Mouse (Mus musculus): ENCODE results near the gene Elp5.

DNA sequence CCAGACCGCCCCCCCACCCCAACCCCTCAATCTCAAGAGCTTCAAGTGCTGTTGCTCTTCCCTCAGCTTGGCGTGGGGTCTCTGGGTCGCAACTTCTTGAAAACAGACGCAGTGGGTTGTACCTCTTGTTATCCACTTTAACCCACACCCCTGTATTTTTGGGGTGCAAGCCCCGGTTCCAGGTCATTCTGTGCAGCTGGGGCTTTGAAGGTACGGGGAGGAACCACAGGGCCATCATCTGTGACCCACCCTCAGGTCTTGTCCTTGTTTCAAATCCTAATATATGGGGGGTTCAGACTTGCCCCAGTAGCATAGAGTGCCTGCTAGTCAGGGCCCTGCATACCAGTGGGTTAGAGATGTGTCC, 41.8 kb upstream of the Elp5 start:
- TF ChIP-seq GATA1 (IDR thresholded peaks at IDR 0.05; ENCODE audit: low read length), result no peak
- no peak for TF ChIP-seq TAL1 (IDR thresholded peaks at IDR 0.05; ENCODE audit: low read length)
